9 mouse cellular contexts compared by ENCODE assay signal in the genomic region with DNA sequence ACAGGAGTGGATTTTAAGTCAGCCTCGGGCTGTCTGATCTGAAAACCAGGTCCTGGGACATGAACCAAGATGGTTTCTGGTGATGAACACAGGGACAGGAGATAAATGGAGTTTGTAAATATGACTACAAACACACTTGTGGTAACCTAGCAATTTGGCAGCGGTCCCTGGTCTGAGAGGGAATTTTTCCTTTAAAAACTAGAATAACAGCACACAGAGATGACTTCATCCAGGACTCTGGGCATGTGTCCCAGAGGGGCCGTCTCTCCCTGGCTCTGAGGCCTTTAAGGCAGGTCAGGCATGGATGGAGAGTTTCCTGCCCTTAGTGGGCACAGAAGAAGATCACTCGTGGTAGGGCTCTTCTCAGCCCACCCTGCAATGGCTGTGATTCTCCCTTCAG.
A peak's percentile ranks its signal among the peaks of the same experiment; 100 is the strongest.
DNase-seq lines count a peak whose midpoint lies in the region; ATAC-seq and TF ChIP-seq lines count a peak whose summit lies in the region.
"Had no signal": no experiment of that assay in that cellular context is flagged by ENCODE, and none has a peak within 500 bp of the region (broad histone marks: within the 10 kb centered on the region; RNA-seq: fewer than 3 reads in every experiment).

No protein-coding gene starts in this region.

- H3K27ac ChIP-seq in stomach, postnatal 0 days (replicated peaks), result peak overlapping the region; percentile 53; the same call in 1 of the 2 replicates
- H3K27ac ChIP-seq: macrophage had no signal

- peak; percentile 86 for ATAC-seq in stomach, postnatal 0 days (ENCODE audit: low FRiP score, low TSS enrichment)
- no peak for ATAC-seq in megakaryocyte progenitor cell, adult 5-6 weeks (replicated peaks; ENCODE audit: poor library complexity)

- WGBS in stomach, postnatal 0 days, result 29% methylated on average over 4 of the region's 4 CpGs

- H3K9ac ChIP-seq in stomach, postnatal 0 days (ENCODE audit: low read length), result no peak overlapping the region

- TF ChIP-seq CTCF in stomach, postnatal 0 days (IDR thresholded peaks at IDR 0.05; ENCODE audit: low read depth), result no peak

- H3K36me3 ChIP-seq in stomach, postnatal 0 days (ENCODE audit: control insufficient read depth, insufficient read depth, low read length), result no peaks in the 10 kb centered on the region

- H3K9me3 ChIP-seq in stomach, postnatal 0 days (ENCODE audit: control insufficient read depth, low read length), result no peaks in the 10 kb centered on the region

- TF ChIP-seq EP300 in stomach, postnatal 0 days (optimal IDR thresholded peaks at IDR 0.05), result peak; percentile 46

- 0 out of 2 replicates have a peak, but pooled peaks cover 3% of the 10 kb centered on the region for H3K4me1 ChIP-seq in stomach, postnatal 0 days (replicated peaks; ENCODE audit: control insufficient read depth, insufficient read depth)

- no peak overlapping the region for H3K4me3 ChIP-seq in stomach, postnatal 0 days (ENCODE audit: low read depth, low read length)

- no peak overlapping the region for H3K4me2 ChIP-seq in stomach, postnatal 0 days (replicated peaks; ENCODE audit: low read depth)

- no peaks in the 10 kb centered on the region for H3K27me3 ChIP-seq in stomach, postnatal 0 days (ENCODE audit: control insufficient read depth, insufficient read depth, low read length)

- peak; percentile 9 to 44 for DNase-seq in kidney, postnatal 25 days
- DNase-seq in kidney, adult 18-20 months, result no peak
- peak; percentile 85 to 87 for DNase-seq in adrenal gland, postnatal 36 days
- DNase-seq in heart, adult 9 months (ENCODE audit: low spot score in 2 of 2), result peak; percentile 63 to 83
- peak; percentile 31 to 44 for DNase-seq in layer of hippocampus, postnatal 14 days (ENCODE audit: low spot score in 2 of 2)
- peak; percentile 65 for DNase-seq in stomach, postnatal 0 days (ENCODE audit: low spot score)
- DNase-seq in embryo, embryonic 10.5 days (ENCODE audit: low spot score), result no peak

Comparison
In these comparisons a context has a peak if more than half of its experiments do, and no peak if none do; other contexts are left out.
1. DNase-seq: peak in kidney, postnatal 25 days (2 of 2), adrenal gland, postnatal 36 days (2 of 2), heart, adult 9 months (2 of 2), layer of hippocampus, postnatal 14 days (2 of 2) and stomach, postnatal 0 days (single experiment); none in kidney, adult 18-20 months (single experiment) and embryo, embryonic 10.5 days (single experiment).